Mouse (Mus musculus) midbrain, embryonic 10.5 days (tissue): Measurements from ENCODE around the gene Pmpca. TPM values are rescaled to one million over a fixed set of nuclear protein-coding genes. Genes with fewer than 3 reads are reported as not detected.

Experiments
- DNase-seq: peaks from one replicate; pipeline ENCODE4 v3.0.0-alpha.2; 2017; ENCODE audit warnings: low spot score
- H3K27ac ChIP-seq: fragments of 300-500 bp; sonication (generic); replicated peaks from 2 replicates; pipeline ENCODE4 v1.5.1; 2016; ENCODE audit warnings: mild to moderate bottlenecking
- H3K27me3 ChIP-seq: fragments of 300-500 bp; sonication (generic); 2 replicates; pipeline ENCODE4 v1.6.1; 2016; ENCODE audit warnings: low read depth, mild to moderate bottlenecking; ENCODE audit not compliant: poor library complexity, severe bottlenecking
- H3K36me3 ChIP-seq: fragments of 300-500 bp; sonication (generic); 2 replicates; pipeline ENCODE4 v1.6.1; 2016; ENCODE audit warnings: mild to moderate bottlenecking, moderate library complexity
- H3K4me1 ChIP-seq: fragments of 300-500 bp; sonication (generic); 2 replicates; pipeline ENCODE4 v1.6.1; 2016
- H3K4me3 ChIP-seq: fragments of 300-500 bp; sonication (generic); 2 replicates; pipeline ENCODE4 v1.5.1; 2016; ENCODE audit warnings: mild to moderate bottlenecking, moderate library complexity
- H3K9me3 ChIP-seq: fragments of 300-500 bp; sonication (generic); replicated peaks from 2 replicates; pipeline ENCODE4 v1.6.1; 2016; ENCODE audit warnings: mild to moderate bottlenecking
- WGBS: fragments of 180-500 bp; shearing (Covaris S2); methylation state at CpG from one replicate; pipeline ENCODE4 v1.1.7; 2016; 5-methylcytosine and 5-hydroxymethylcytosine counted together
- polyA plus RNA-seq: library from polyadenylated mRNA; unstranded; fragments of >200 nt; fragmentation: Nextera tagmentation; extraction: Ambion mirVana; gene quantifications from 2 replicates; pipeline ENCODE4 v1.2.1, GENCODE M21; 2016

Pmpca gene
- polyA plus RNA-seq = 156 TPM in 2 replicates

DNA sequence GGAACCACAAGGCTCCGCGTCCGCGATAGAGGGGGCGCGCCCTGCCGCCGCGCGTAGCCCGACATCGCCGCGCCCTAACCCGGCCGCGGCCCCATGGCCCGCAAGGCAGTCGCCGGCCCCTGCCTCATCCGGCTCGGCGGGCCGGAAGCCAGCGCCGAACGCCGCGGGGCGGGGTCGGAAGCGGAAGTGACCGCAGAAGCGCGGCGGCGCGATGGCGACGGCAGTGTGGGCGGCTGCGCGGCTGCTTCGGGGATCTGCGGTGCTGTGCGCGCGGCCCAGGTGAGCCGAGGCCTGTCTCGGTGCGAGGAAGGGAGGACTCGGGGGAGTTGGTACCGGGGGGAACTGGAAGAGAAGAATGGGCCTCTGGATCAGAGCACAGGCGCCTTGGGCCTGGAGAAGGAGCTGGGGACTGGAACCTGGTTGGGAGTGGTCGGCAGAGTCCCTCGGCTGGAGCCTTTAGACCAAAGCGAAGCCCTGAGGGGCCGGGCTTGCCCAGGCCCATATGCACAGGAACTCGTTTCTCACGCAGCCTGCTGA, at the start of gene Pmpca, which contains the start of gene Entr1:
Gene Pmpca, plus strand, starts transcription at position 186 of the 537 bp plus-strand sequence.
Gene Entr1, minus strand, starts transcription at position 163 of the 537 bp plus-strand sequence.
- Histone ChIP-seq H3K27ac (peak within 1 kb of the TSS; percentile 90), H3K27me3 (no peaks in the 10 kb centered on the region), H3K4me1 (peaks cover 28% of the 10 kb centered on the region), H3K4me3 (peak within 1 kb of the TSS; percentile 74), H3K36me3 (peaks cover 79% of the 10 kb centered on the region), H3K9me3 (no peaks in the 10 kb centered on the region)
- DNase-seq = peak; percentile 82
- WGBS = under 1% methylated on average over 60 of the region's 60 CpGs

DNA sequence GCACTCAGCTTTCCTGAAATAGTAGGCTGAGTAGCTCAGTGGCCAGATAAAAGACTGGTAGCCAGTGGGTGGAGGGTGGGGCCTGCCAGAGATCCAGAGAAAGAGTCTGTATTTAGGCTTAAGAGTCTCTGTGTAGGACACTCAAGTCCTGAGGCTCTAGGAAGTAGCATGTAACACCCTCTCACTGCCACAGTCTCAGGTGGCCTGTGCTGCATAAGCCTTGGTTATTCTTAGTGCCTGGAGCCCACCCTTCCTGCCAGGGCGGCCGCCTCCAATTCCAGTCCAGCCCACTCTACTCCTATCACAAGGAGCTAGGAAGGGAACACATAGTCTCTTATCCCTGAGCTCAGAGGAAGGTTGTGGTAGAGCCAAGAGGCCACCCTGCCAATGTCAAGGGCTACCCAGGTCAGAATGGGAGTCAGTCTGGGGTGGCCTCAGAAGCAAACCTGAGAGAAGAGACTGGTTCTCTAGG, 47.6 kb upstream of the Pmpca start:
- Histone ChIP-seq H3K27me3 (no peaks in the 10 kb centered on the region), H3K36me3 (peaks cover 83% of the 10 kb centered on the region), H3K9me3 (no peaks in the 10 kb centered on the region), H3K27ac (no peak overlapping the region), H3K4me3 (no peak overlapping the region), H3K4me1 (no peaks in the 10 kb centered on the region; the same call in 1 of the 2 replicates)
- WGBS = 88% methylated on average over 2 of the region's 2 CpGs
- no peak for DNase-seq

DNA sequence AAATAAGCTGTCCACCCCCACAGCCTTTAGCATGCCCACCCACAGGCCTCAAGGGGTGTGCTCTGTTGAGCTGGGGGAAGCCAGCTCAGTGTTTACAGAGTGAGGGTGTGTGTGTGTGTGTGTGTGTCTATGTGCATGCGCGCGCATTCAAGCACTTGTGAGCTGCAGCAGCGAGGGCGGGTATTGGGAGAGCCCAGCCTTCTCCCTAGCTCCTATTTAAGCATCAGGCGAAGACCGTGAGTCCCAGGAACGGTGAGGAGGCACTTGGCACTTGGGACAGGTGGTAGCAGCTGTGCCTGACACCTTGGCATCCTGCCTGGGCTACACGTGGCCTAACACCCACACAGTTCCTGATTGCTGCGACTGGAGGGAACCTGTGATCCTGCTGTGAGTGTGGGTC, 47.1 kb upstream of the Pmpca start:
- 91% methylated on average over 10 of the region's 10 CpGs for WGBS
- Histone ChIP-seq H3K4me3 (no peak overlapping the region), H3K36me3 (peaks cover 88% of the 10 kb centered on the region), H3K27me3 (no peaks in the 10 kb centered on the region), H3K4me1 (no peaks in the 10 kb centered on the region; the same call in 1 of the 2 replicates), H3K27ac (no peak overlapping the region), H3K9me3 (no peaks in the 10 kb centered on the region)
- no peak for DNase-seq

DNA sequence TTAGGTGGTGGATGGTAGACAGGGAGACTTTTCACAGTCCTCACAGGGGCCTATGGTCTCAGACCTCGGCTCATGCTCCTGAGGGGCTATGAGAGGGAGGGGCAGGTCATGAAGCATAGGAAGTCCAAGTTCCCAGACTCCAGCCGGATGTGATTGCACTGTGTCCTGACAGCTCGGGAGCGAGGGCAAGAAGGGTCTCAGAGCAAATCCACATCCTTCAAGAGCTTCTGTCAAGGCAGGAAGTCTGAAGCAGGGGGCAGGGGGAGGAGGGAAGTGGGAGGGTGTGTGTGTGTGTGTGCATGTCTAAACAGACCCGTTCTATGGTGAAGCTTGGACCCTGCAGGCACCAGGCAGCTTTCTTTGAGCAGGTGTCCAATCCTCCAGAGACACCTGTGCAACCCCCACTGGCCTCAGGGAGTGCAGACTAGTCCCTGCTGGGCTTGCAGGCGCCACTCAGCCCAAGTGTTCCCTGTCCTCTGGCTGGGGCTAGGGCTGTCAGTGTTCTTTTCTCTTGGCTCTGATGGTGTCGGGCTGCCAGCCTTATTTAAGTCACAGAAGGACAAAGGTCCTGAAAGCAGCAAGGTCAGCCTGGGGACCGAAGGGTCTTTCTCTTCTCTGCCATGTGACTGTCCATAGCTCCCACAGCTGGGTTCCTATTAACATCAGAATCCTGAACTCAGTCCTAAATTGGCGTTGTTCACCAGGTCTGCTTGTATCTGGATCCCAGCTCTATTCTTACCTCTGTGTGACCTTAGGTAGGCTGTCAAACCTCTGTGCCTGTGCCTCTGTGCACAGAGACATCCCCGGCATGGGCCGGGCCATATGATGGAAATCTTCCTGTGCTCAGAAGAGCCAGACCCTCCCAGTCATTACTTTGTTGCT, 46.3 kb upstream of the Pmpca start:
- Histone ChIP-seq H3K4me1 (no peaks in the 10 kb centered on the region; the same call in 1 of the 2 replicates), H3K4me3 (no peak overlapping the region), H3K36me3 (peaks cover 96% of the 10 kb centered on the region), H3K27me3 (no peaks in the 10 kb centered on the region), H3K9me3 (no peaks in the 10 kb centered on the region), H3K27ac (no peak overlapping the region)
- no peak for DNase-seq
- WGBS = 83% methylated on average over 11 of the region's 11 CpGs

GRCm38 (mm10) chr2:26348241-26348640, 40.9 kb upstream of the Pmpca start:
- H3K36me3 ChIP-seq = peaks cover 74% of the 10 kb centered on the region
- no peak overlapping the region for H3K27ac ChIP-seq
- 81% methylated on average over 6 of the region's 6 CpGs for WGBS
- H3K4me3 ChIP-seq = no peak overlapping the region
- peaks cover 35% of the 10 kb centered on the region for H3K4me1 ChIP-seq
- H3K9me3 ChIP-seq = no peaks in the 10 kb centered on the region
- no peak for DNase-seq
- H3K27me3 ChIP-seq = no peaks in the 10 kb centered on the region

DNA sequence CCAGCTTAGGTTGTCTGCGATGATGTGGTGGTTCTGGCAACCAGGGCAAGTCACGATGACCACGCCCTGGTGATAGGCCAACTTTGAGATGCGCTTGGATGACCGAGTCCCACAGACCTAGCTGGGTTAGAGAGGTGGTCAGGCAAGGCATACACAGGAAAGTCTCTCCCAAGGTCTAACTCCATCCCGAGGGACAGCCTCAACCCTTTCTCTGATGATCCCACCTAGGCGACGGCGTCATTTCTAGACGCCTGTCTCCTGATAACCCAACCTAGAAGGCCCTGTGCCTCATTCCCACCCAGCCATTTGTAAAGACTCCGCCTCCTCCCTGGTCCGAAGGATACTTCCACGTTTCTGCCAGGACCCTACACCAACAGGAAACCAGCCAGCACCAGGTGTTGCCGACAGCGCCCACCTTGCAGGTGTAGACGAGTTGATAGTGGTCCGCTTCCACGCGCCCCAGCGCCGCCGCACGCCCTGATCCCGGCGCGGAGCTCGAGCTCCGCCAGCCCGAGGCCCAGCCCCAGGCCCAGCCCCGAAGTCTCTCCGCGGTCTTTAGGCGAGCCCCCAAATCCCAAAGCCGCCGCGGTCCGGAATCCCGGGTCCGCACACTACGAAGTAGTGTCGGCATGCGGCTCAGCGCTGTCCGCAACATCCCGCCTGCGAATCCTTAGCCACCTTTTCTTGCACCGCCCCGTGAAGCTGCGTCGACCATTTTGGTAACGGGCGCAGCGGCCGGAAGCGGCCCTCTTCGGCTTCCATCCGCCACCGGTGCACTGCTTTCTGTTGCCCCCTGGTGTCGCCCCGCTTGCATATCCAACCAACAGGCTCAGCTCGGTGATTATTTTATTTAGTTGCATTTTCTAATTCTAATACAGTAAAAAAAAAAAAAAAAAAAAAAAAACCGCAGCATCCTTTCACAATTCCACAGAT, 37.5 kb upstream of the Pmpca start, which contains the start of gene Dnlz:
Gene Dnlz, minus strand, starts transcription at position 753 of the 933 bp plus-strand sequence.
- Histone ChIP-seq H3K9me3 (no peaks in the 10 kb centered on the region), H3K4me3 (peak within 1 kb of the TSS; percentile 93), H3K27me3 (no peaks in the 10 kb centered on the region), H3K36me3 (peaks cover 44% of the 10 kb centered on the region), H3K27ac (peak within 1 kb of the TSS; percentile 96), H3K4me1 (peaks cover 38% of the 10 kb centered on the region)
- WGBS = 3% methylated on average over 62 of the region's 62 CpGs
- peak; percentile 91 for DNase-seq

- Histone ChIP-seq H3K27me3 (no peaks in the 10 kb centered on the region), H3K4me3 (peak overlapping the region; percentile 93), H3K27ac (peak overlapping the region; percentile 96), H3K4me1 (peaks cover 41% of the 10 kb centered on the region), H3K9me3 (no peaks in the 10 kb centered on the region), H3K36me3 (peaks cover 36% of the 10 kb centered on the region)
- 4% methylated on average over 36 of the region's 36 CpGs for WGBS
- DNase-seq = no peak
Measured at GRCm38 (mm10) chr2:26352291-26352910, 36.7 kb upstream of the Pmpca start.

GRCm38 (mm10) chr2:26353066-26353980, 35.8 kb upstream of the Pmpca start:
- H3K27me3 ChIP-seq = no peaks in the 10 kb centered on the region
- H3K27ac ChIP-seq = peak overlapping the region; percentile 96
- H3K4me3 ChIP-seq = peak overlapping the region; percentile 93
- H3K4me1 ChIP-seq = peaks cover 43% of the 10 kb centered on the region
- WGBS = 86% methylated on average over 11 of the region's 11 CpGs
- DNase-seq = no peak
- H3K36me3 ChIP-seq = peaks cover 27% of the 10 kb centered on the region
- H3K9me3 ChIP-seq = no peaks in the 10 kb centered on the region

GRCm38 (mm10) chr2:26354401-26354800, 34.7 kb upstream of the Pmpca start:
- no peak for DNase-seq
- Histone ChIP-seq H3K9me3 (no peaks in the 10 kb centered on the region), H3K27ac (no peak overlapping the region), H3K27me3 (no peaks in the 10 kb centered on the region), H3K4me1 (peaks cover 39% of the 10 kb centered on the region), H3K36me3 (peaks cover 16% of the 10 kb centered on the region), H3K4me3 (no peak overlapping the region)
- 90% methylated on average over 4 of the region's 4 CpGs for WGBS

- Histone ChIP-seq H3K4me3 (no peak overlapping the region), H3K9me3 (no peaks in the 10 kb centered on the region), H3K36me3 (peaks cover 3% of the 10 kb centered on the region; the same call in 1 of the 2 replicates), H3K27me3 (no peaks in the 10 kb centered on the region), H3K4me1 (peaks cover 22% of the 10 kb centered on the region), H3K27ac (no peak overlapping the region)
- no peak for DNase-seq
- WGBS = 83% methylated on average over 4 of the region's 4 CpGs
Measured at GRCm38 (mm10) chr2:26356231-26356630, 32.9 kb upstream of the Pmpca start.

GRCm38 (mm10) chr2:26356678-26357077, 32.5 kb upstream of the Pmpca start:
- 83% methylated on average over 7 of the region's 7 CpGs for WGBS

More at GRCm38 (mm10) chr2:26356678-26357077, 32.5 kb upstream of the Pmpca start:
- no peak for DNase-seq
- no peaks in the 10 kb centered on the region for H3K9me3 ChIP-seq
- no peak overlapping the region for H3K27ac ChIP-seq
- no peak overlapping the region for H3K4me3 ChIP-seq
- no peaks in the 10 kb centered on the region for H3K27me3 ChIP-seq
- peaks cover 6% of the 10 kb centered on the region; the same call in 1 of the 2 replicates for H3K36me3 ChIP-seq
- H3K4me1 ChIP-seq = peaks cover 20% of the 10 kb centered on the region
